In genomic region chr5:115522981-115523499, GRCm38 (mm10) we compare ENCODE assay signal across 16 mouse cellular contexts. TPM values are rescaled to one million over a fixed set of nuclear protein-coding genes. Genes with fewer than 3 reads are reported as not detected.
DNase-seq lines count a peak whose midpoint lies in the region; ATAC-seq lines count a peak whose summit lies in the region.
"Had no signal": no experiment of that assay in that cellular context is flagged by ENCODE, and none has a peak within 500 bp of the region (broad histone marks: within the 10 kb centered on the region; RNA-seq: fewer than 3 reads in every experiment).

No protein-coding gene starts in this region.

- H3K27me3 ChIP-seq in heart, embryonic 12.5 days (replicated peaks) = no peaks in the 10 kb centered on the region
- no peaks in the 10 kb centered on the region for H3K27me3 ChIP-seq in neural tube, embryonic 13.5 days
- H3K27me3 ChIP-seq in stomach, embryonic 16.5 days (ENCODE audit: control insufficient read depth, insufficient read depth, low read length) = no peaks in the 10 kb centered on the region

- whole genome bisulfite sequencing in heart, embryonic 12.5 days = 63% methylated on average over 15 of the region's 15 CpGs
- 78% methylated on average over 15 of the region's 15 CpGs for WGBS in neural tube, embryonic 13.5 days
- 66% methylated on average over 15 of the region's 15 CpGs for WGBS in stomach, embryonic 16.5 days

- ATAC-seq in heart, embryonic 12.5 days (ENCODE audit: insufficient number of reproducible peaks, low FRiP score) = no peak
- no peak for ATAC-seq in neural tube, embryonic 13.5 days (ENCODE audit: low read depth)
- no peak for ATAC-seq in stomach, embryonic 16.5 days (ENCODE audit: insufficient read depth, low FRiP score)
- ATAC-seq: forebrain, postnatal 0 days had no signal

- no peak overlapping the region for H3K4me2 ChIP-seq in heart, embryonic 12.5 days
- H3K4me2 ChIP-seq in neural tube, embryonic 13.5 days = no peak overlapping the region
- H3K4me2 ChIP-seq in stomach, embryonic 16.5 days (ENCODE audit: low read depth, low read length) = no peak overlapping the region

- no peak overlapping the region for H3K4me3 ChIP-seq in heart, embryonic 12.5 days
- no peak overlapping the region for H3K4me3 ChIP-seq in neural tube, embryonic 13.5 days
- no peak overlapping the region for H3K4me3 ChIP-seq in stomach, embryonic 16.5 days (replicated peaks; ENCODE audit: low read length)
- H3K4me3 ChIP-seq: myocyte had no signal

- H3K9ac ChIP-seq in heart, embryonic 12.5 days = no peak overlapping the region
- H3K9ac ChIP-seq in neural tube, embryonic 13.5 days = peak overlapping the region; percentile 31; the same call in 1 of the 2 replicates
- H3K9ac ChIP-seq in stomach, embryonic 16.5 days (ENCODE audit: low read length) = peak overlapping the region; percentile 35; the same call in 1 of the 2 replicates
- H3K9ac ChIP-seq: forebrain, postnatal 0 days had no signal

- peak overlapping the region; percentile 85 for H3K27ac ChIP-seq in heart, embryonic 12.5 days (ENCODE audit: poor library complexity, severe bottlenecking)
- no peak overlapping the region for H3K27ac ChIP-seq in neural tube, embryonic 13.5 days (replicated peaks)
- H3K27ac ChIP-seq in stomach, embryonic 16.5 days (ENCODE audit: low read length) = peak overlapping the region; percentile 79; the same call in 1 of the 2 replicates

- H3K36me3 ChIP-seq in heart, embryonic 12.5 days = 0 out of 2 replicates have a peak, but pooled peaks cover 8% of the 10 kb centered on the region
- no peaks in the 10 kb centered on the region for H3K36me3 ChIP-seq in neural tube, embryonic 13.5 days
- H3K36me3 ChIP-seq in stomach, embryonic 16.5 days (ENCODE audit: control insufficient read depth, insufficient read depth, low read length) = no peaks in the 10 kb centered on the region

- no peak for DNase-seq in heart, adult 8-10 months (ENCODE audit: low spot score)
- no peak for DNase-seq in neural tube, embryonic 10.5 days (ENCODE audit: extremely low spot score, low spot score)
- peak; percentile 64 to 81 for DNase-seq in kidney, postnatal 36 days
- DNase-seq in ovary, adult 18-20 months (ENCODE audit: low spot score) = no peak
- no peak for DNase-seq in layer of hippocampus, postnatal 36 days
- DNase-seq: forebrain, postnatal 0 days; right cerebral cortex, postnatal 14 days; thymus, postnatal 36 days had no signal

- H3K9me3 ChIP-seq in heart, embryonic 12.5 days (replicated peaks) = no peaks in the 10 kb centered on the region
- H3K9me3 ChIP-seq in neural tube, embryonic 13.5 days = no peaks in the 10 kb centered on the region
- H3K9me3 ChIP-seq in stomach, embryonic 16.5 days (replicated peaks; ENCODE audit: control insufficient read depth, low read length) = no peaks in the 10 kb centered on the region

- H3K4me1 ChIP-seq in heart, embryonic 12.5 days (replicated peaks) = peaks cover 75% of the 10 kb centered on the region
- peaks cover 33% of the 10 kb centered on the region for H3K4me1 ChIP-seq in neural tube, embryonic 13.5 days (replicated peaks)
- H3K4me1 ChIP-seq in stomach, embryonic 16.5 days (ENCODE audit: control insufficient read depth, insufficient read depth, low read length) = peaks cover 62% of the 10 kb centered on the region

RNA-seq across cellular contexts. Expression of gene Pxn, which starts 16.6 kb away (rescaled TPM):
- polyA plus RNA-seq in heart, embryonic 12.5 days (2016; fragmentation: Nextera tagmentation; extraction: Ambion mirVana) = 41.1 and 41.7 TPM in 2 replicates
- 10 to 100 TPM; 31.2 to 43.4 (median 34.1) TPM for total RNA-seq in heart, adult 8-10 months (2022)
- 26.5 and 26.6 TPM in 2 replicates for polyA plus RNA-seq in neural tube, embryonic 13.5 days (2015; fragmentation: Nextera tagmentation; extraction: Ambion mirVana)
- 41.9 and 44.5 TPM in 2 replicates for polyA plus RNA-seq in stomach, embryonic 16.5 days (2015; fragmentation: Nextera tagmentation; extraction: Ambion mirVana)
- 10 to 100 TPM; 39.8 to 46.1 TPM for total RNA-seq in layer of hippocampus, postnatal 36 days (2021)

RNA-seq across cellular contexts. Expression of gene Rplp0, which starts 36.2 kb away (rescaled TPM):
- polyA plus RNA-seq in heart, embryonic 12.5 days (2016; fragmentation: Nextera tagmentation; extraction: Ambion mirVana) = 949 and 971 TPM in 2 replicates
- 100 to 1,000 TPM; 591 to 710 (median 629) TPM for total RNA-seq in heart, adult 8-10 months (2022)
- polyA plus RNA-seq in neural tube, embryonic 13.5 days (2015; fragmentation: Nextera tagmentation; extraction: Ambion mirVana) = 767 and 869 TPM in 2 replicates
- 1,450 and 1,538 TPM in 2 replicates for polyA plus RNA-seq in stomach, embryonic 16.5 days (2015; fragmentation: Nextera tagmentation; extraction: Ambion mirVana)
- 100 to 1,000 TPM; 223 to 227 TPM for total RNA-seq in layer of hippocampus, postnatal 36 days (2021)

RNA-seq across cellular contexts. Expression of gene Sirt4, which starts 38.5 kb away (rescaled TPM):
- polyA plus RNA-seq in heart, embryonic 12.5 days (2016; fragmentation: Nextera tagmentation; extraction: Ambion mirVana) = 14.7 and 18.0 TPM in 2 replicates
- 10 to 100 TPM; 17.9 to 21.4 (median 19.6) TPM for total RNA-seq in heart, adult 8-10 months (2022)
- polyA plus RNA-seq in neural tube, embryonic 13.5 days (2015; fragmentation: Nextera tagmentation; extraction: Ambion mirVana) = 26.8 and 33.0 TPM in 2 replicates
- polyA plus RNA-seq in stomach, embryonic 16.5 days (2015; fragmentation: Nextera tagmentation; extraction: Ambion mirVana) = 24.4 and 28.0 TPM in 2 replicates
- total RNA-seq in layer of hippocampus, postnatal 36 days (2021) = 10 to 100 TPM; 46.4 to 50.7 TPM

RNA-seq across cellular contexts. Expression of gene Gcn1l1, which starts 42.0 kb away (rescaled TPM):
- 43.1 and 47.0 TPM in 2 replicates for polyA plus RNA-seq in heart, embryonic 12.5 days (2016; fragmentation: Nextera tagmentation; extraction: Ambion mirVana)
- 10 to 100 TPM; 35.7 to 41.6 (median 39.3) TPM for total RNA-seq in heart, adult 8-10 months (2022)
- 36.5 and 39.3 TPM in 2 replicates for polyA plus RNA-seq in neural tube, embryonic 13.5 days (2015; fragmentation: Nextera tagmentation; extraction: Ambion mirVana)
- polyA plus RNA-seq in stomach, embryonic 16.5 days (2015; fragmentation: Nextera tagmentation; extraction: Ambion mirVana) = 33.6 and 35.1 TPM in 2 replicates
- total RNA-seq in layer of hippocampus, postnatal 36 days (2021) = 10 to 100 TPM; 69.4 to 73.1 TPM

RNA-seq across cellular contexts. Expression of gene Pla2g1b, which starts 57.0 kb away (rescaled TPM):
- 0.72 and 1.3 TPM in 2 replicates for polyA plus RNA-seq in heart, embryonic 12.5 days (2016; fragmentation: Nextera tagmentation; extraction: Ambion mirVana)
- total RNA-seq in heart, adult 8-10 months (2022) = not detected
- polyA plus RNA-seq in neural tube, embryonic 13.5 days (2015; fragmentation: Nextera tagmentation; extraction: Ambion mirVana) = 0.95 TPM in 1 of 2 replicates, not detected in the other
- 16.6 and 20.5 TPM in 2 replicates for polyA plus RNA-seq in stomach, embryonic 16.5 days (2015; fragmentation: Nextera tagmentation; extraction: Ambion mirVana)
- total RNA-seq in layer of hippocampus, postnatal 36 days (2021) = not detected
- total RNA-seq: forebrain, postnatal 0 days; heart, postnatal 36 days; left cerebral cortex, postnatal 14 days had no signal
- polyA plus RNA-seq: brain, embryonic 14.5 days; cortical plate, adult 2 months; forebrain, postnatal 0 days; myocyte had no signal

Comparison
In these comparisons a context has a peak if more than half of its experiments do, and no peak if none do; other contexts are left out.
1. DNase-seq: peak in kidney, postnatal 36 days (2 of 2); none in heart, adult 8-10 months (single experiment), neural tube, embryonic 10.5 days (single experiment), ovary, adult 18-20 months (single experiment) and layer of hippocampus, postnatal 36 days (0 of 2).